Mouse (Mus musculus): ENCODE data around the gene Tceal1. TPM values are rescaled to one million over a fixed set of nuclear protein-coding genes. Genes with fewer than 3 reads are reported as not detected.
A peak's percentile ranks its signal among the peaks of the same experiment; 100 is the strongest.

The Tceal1 gene
- polyA plus RNA-seq, 1 experiment from 2014 or later: 17.2 TPM

GRCm38 (mm10) chrX:136732016-136732415 is 24.2 kb downstream of the Tceal1 start:
- 0 out of 2 replicates have a peak, but pooled peaks cover 5% of the 10 kb centered on the region for H3K36me3 ChIP-seq (ENCODE audit: poor library complexity, severe bottlenecking)
- ATAC-seq: no peak
- no peak overlapping the region for H3K27ac ChIP-seq
- 85% methylated on average over 4 of the region's 4 CpGs for WGBS
- no peak overlapping the region for H3K4me2 ChIP-seq
- no peaks in the 10 kb centered on the region for H3K4me1 ChIP-seq
- no peaks in the 10 kb centered on the region for H3K27me3 ChIP-seq
- H3K9me3 ChIP-seq (replicated peaks): no peaks in the 10 kb centered on the region
- no peak overlapping the region for H3K9ac ChIP-seq
- no peak overlapping the region for H3K4me3 ChIP-seq

- Histone ChIP-seq H3K9me3 (replicated peaks) (no peaks in the 10 kb centered on the region), H3K4me3 (peak overlapping the region; percentile 52), H3K9ac (peak overlapping the region; percentile 70), H3K4me2 (peak overlapping the region; percentile 61), H3K27me3 (no peaks in the 10 kb centered on the region), H3K36me3 (ENCODE audit: poor library complexity, severe bottlenecking) (peaks cover 5% of the 10 kb centered on the region; the same call in 1 of the 2 replicates), H3K4me1 (peaks cover 8% of the 10 kb centered on the region), H3K27ac (peak overlapping the region; percentile 80; the same call in 1 of the 2 replicates)
- ATAC-seq: no peak
- 20% methylated on average over 15 of the region's 15 CpGs for WGBS
Observed at GRCm38 (mm10) chrX:136740087-136740790, 32.5 kb downstream of the Tceal1 start.

- peaks cover 8% of the 10 kb centered on the region for H3K4me1 ChIP-seq
- 18% methylated on average over 39 of the region's 39 CpGs for WGBS
- peak overlapping the region; percentile 52 for H3K4me3 ChIP-seq
- H3K27me3 ChIP-seq: no peaks in the 10 kb centered on the region
- H3K4me2 ChIP-seq: peak overlapping the region; percentile 61
- peak overlapping the region; percentile 85 for H3K27ac ChIP-seq
- peak overlapping the region; percentile 70 for H3K9ac ChIP-seq
- no peaks in the 10 kb centered on the region for H3K9me3 ChIP-seq (replicated peaks)
- ATAC-seq: peak; percentile 99
- peaks cover 2% of the 10 kb centered on the region; the same call in 1 of the 2 replicates for H3K36me3 ChIP-seq (ENCODE audit: poor library complexity, severe bottlenecking)
Observed at GRCm38 (mm10) chrX:136740791-136741650, 33.2 kb downstream of the Tceal1 start.

GRCm38 (mm10) chrX:136741651-136742201 is 33.9 kb downstream of the Tceal1 start:
- no peaks in the 10 kb centered on the region for H3K27me3 ChIP-seq
- no peaks in the 10 kb centered on the region for H3K9me3 ChIP-seq (replicated peaks)
- peak overlapping the region; percentile 85 for H3K27ac ChIP-seq
- peak overlapping the region; percentile 63 for H3K9ac ChIP-seq
- H3K4me3 ChIP-seq: peak overlapping the region; percentile 46
- H3K4me1 ChIP-seq: peaks cover 8% of the 10 kb centered on the region
- peak overlapping the region; percentile 56 for H3K4me2 ChIP-seq
- 29% methylated on average over 44 of the region's 46 CpGs for WGBS
- peak; percentile 74 for ATAC-seq
- H3K36me3 ChIP-seq (ENCODE audit: poor library complexity, severe bottlenecking): no peaks in the 10 kb centered on the region; the same call in 1 of the 2 replicates

GRCm38 (mm10) chrX:136742241-136742640 is 34.5 kb downstream of the Tceal1 start:
- H3K4me2 ChIP-seq: peak overlapping the region; percentile 56
- peak overlapping the region; percentile 85 for H3K27ac ChIP-seq
- H3K36me3 ChIP-seq (ENCODE audit: poor library complexity, severe bottlenecking): no peaks in the 10 kb centered on the region; the same call in 1 of the 2 replicates
- no peaks in the 10 kb centered on the region for H3K27me3 ChIP-seq
- H3K9me3 ChIP-seq (replicated peaks): no peaks in the 10 kb centered on the region
- H3K9ac ChIP-seq: peak overlapping the region; percentile 63
- peaks cover 8% of the 10 kb centered on the region for H3K4me1 ChIP-seq
- no peak for ATAC-seq
- WGBS: 24% methylated on average over 10 of the region's 10 CpGs
- peak overlapping the region; percentile 46 for H3K4me3 ChIP-seq

- Histone ChIP-seq H3K27me3 (no peaks in the 10 kb centered on the region), H3K9ac (peak overlapping the region; percentile 63)
Observed at GRCm38 (mm10) chrX:136742661-136743103, 34.9 kb downstream of the Tceal1 start.

GRCm38 (mm10) chrX:136743459-136743858 is 35.7 kb downstream of the Tceal1 start, which contains the start of gene Morf4l2:
TSS of gene Morf4l2 (minus strand) at chrX:136743690.
- ATAC-seq: no peak
- Histone ChIP-seq H3K4me2 (peak within 1 kb of the TSS; percentile 56), H3K4me1 (peaks cover 6% of the 10 kb centered on the region), H3K27me3 (no peaks in the 10 kb centered on the region), H3K4me3 (peak within 1 kb of the TSS; percentile 46), H3K36me3 (ENCODE audit: poor library complexity, severe bottlenecking) (no peaks in the 10 kb centered on the region), H3K9ac (peak within 1 kb of the TSS; percentile 63), H3K27ac (peak within 1 kb of the TSS; percentile 85; the same call in 1 of the 2 replicates), H3K9me3 (replicated peaks) (no peaks in the 10 kb centered on the region)
- WGBS: 95% methylated on average over 12 of the region's 12 CpGs

More at GRCm38 (mm10) chrX:136742661-136743103, 34.9 kb downstream of the Tceal1 start:
- H3K36me3 ChIP-seq (ENCODE audit: poor library complexity, severe bottlenecking): no peaks in the 10 kb centered on the region; the same call in 1 of the 2 replicates
- whole genome bisulfite sequencing: 30% methylated on average over 5 of the region's 5 CpGs
- peak overlapping the region; percentile 56 for H3K4me2 ChIP-seq
- H3K4me3 ChIP-seq: peak overlapping the region; percentile 46
- no peaks in the 10 kb centered on the region for H3K9me3 ChIP-seq (replicated peaks)
- H3K4me1 ChIP-seq: peaks cover 8% of the 10 kb centered on the region
- no peak for ATAC-seq
- H3K27ac ChIP-seq: peak overlapping the region; percentile 85

GRCm38 (mm10) chrX:136744663-136745062 is 36.9 kb downstream of the Tceal1 start:
- Histone ChIP-seq H3K27ac (no peak overlapping the region), H3K4me2 (no peak overlapping the region), H3K36me3 (ENCODE audit: poor library complexity, severe bottlenecking) (no peaks in the 10 kb centered on the region; the same call in 1 of the 2 replicates), H3K27me3 (no peaks in the 10 kb centered on the region), H3K4me3 (no peak overlapping the region), H3K9ac (no peak overlapping the region), H3K9me3 (replicated peaks) (no peaks in the 10 kb centered on the region), H3K4me1 (no peaks in the 10 kb centered on the region)
- ATAC-seq: no peak
- WGBS: 77% methylated on average over 8 of the region's 8 CpGs

- 84% methylated on average over 4 of the region's 4 CpGs for WGBS
- no peaks in the 10 kb centered on the region for H3K4me1 ChIP-seq
- no peak overlapping the region for H3K27ac ChIP-seq
- ATAC-seq: no peak
- H3K9ac ChIP-seq: no peak overlapping the region
- no peaks in the 10 kb centered on the region for H3K9me3 ChIP-seq (replicated peaks)
- H3K4me3 ChIP-seq: no peak overlapping the region
- H3K27me3 ChIP-seq: no peaks in the 10 kb centered on the region
- H3K4me2 ChIP-seq: no peak overlapping the region
- no peaks in the 10 kb centered on the region; the same call in 1 of the 2 replicates for H3K36me3 ChIP-seq (ENCODE audit: poor library complexity, severe bottlenecking)
Observed at GRCm38 (mm10) chrX:136749329-136749728, 41.5 kb downstream of the Tceal1 start.

- no peak for ATAC-seq
- Histone ChIP-seq H3K4me3 (no peak overlapping the region), H3K27me3 (no peaks in the 10 kb centered on the region), H3K36me3 (ENCODE audit: poor library complexity, severe bottlenecking) (no peaks in the 10 kb centered on the region), H3K9me3 (replicated peaks) (no peaks in the 10 kb centered on the region), H3K4me2 (no peak overlapping the region), H3K9ac (no peak overlapping the region), H3K27ac (no peak overlapping the region), H3K4me1 (no peaks in the 10 kb centered on the region)
- 92% methylated on average over 3 of the region's 3 CpGs for WGBS
Observed at GRCm38 (mm10) chrX:136755464-136755863, 47.7 kb downstream of the Tceal1 start.
